Comparison of ENCODE assay signal across 8 mouse cellular contexts in the genomic region with DNA sequence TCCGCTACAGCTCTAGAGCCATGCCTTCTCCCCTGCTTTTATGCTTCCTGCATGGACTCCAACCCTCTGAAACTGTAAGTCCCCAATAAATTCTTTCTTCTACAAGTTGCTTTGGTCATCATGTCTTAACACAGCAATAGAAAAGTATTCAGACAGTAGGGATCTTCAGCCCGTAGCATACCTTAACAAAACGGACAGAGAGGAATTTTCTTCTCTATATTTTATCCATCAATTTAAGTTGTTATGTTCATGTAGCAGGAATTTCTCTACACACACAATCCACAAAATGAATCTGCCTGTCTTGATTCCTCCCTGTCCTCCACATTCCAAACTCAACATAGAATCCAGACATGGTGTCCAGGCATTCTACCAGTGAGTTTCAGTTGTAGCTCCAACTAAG. TPM values are rescaled to one million over a fixed set of nuclear protein-coding genes. Genes with fewer than 3 reads are reported as not detected.
A peak's percentile ranks its signal among the peaks of the same experiment; 100 is the strongest.
DNase-seq lines count a peak whose midpoint lies in the region; ATAC-seq and TF ChIP-seq lines count a peak whose summit lies in the region.

A gene (minus strand): TSS at position 101 of the 400 bp plus-strand sequence.

- H3K4me3 ChIP-seq in lung, adult 2 months (replicated peaks; ENCODE audit: extremely low read depth, low read depth, low read length): no peak within 1 kb of the TSS
- H3K4me3 ChIP-seq in forebrain, embryonic 10.5 days: peak within 1 kb of the TSS; percentile 56; the same call in 1 of the 2 replicates
- no peak within 1 kb of the TSS for H3K4me3 ChIP-seq in olfactory bulb, adult 2 months (ENCODE audit: insufficient read depth, low read depth, low read length)
- no peak within 1 kb of the TSS for H3K4me3 ChIP-seq in liver, embryonic 11.5 days (ENCODE audit: low read depth, low read length)

- no peak for DNase-seq in lung, adult 2 months
- no peak for DNase-seq in lung, postnatal 14 days
- no peak for DNase-seq in forebrain, embryonic 10.5 days (ENCODE audit: extremely low spot score, low spot score)
- no peak for DNase-seq in layer of hippocampus, postnatal 36 days
- no peak for DNase-seq in thymus, postnatal 10 days (ENCODE audit: low spot score in 2 of 2)
- no peak for DNase-seq in MN1 (ENCODE audit: low spot score)
- no peak for DNase-seq in liver, embryonic 11.5 days (ENCODE audit: low spot score)

- no peak within 1 kb of the TSS for H3K4me2 ChIP-seq in liver, embryonic 11.5 days

- no peak within 1 kb of the TSS for H3K9ac ChIP-seq in liver, embryonic 11.5 days (ENCODE audit: low read depth, low read length)

- WGBS in lung, adult 2 months: over 99% methylated on average over 3 of the region's 3 CpGs
- 94% methylated on average over 3 of the region's 3 CpGs for WGBS in forebrain, embryonic 10.5 days
- WGBS in olfactory bulb, adult 2 months: 95% methylated on average over 3 of the region's 3 CpGs
- 89% methylated on average over 3 of the region's 3 CpGs for WGBS in liver, embryonic 11.5 days

- no peaks in the 10 kb centered on the region; the same call in 1 of the 2 replicates for H3K9me3 ChIP-seq in forebrain, embryonic 10.5 days
- H3K9me3 ChIP-seq in liver, embryonic 11.5 days (ENCODE audit: control insufficient read depth, low read length): no peaks in the 10 kb centered on the region

- ATAC-seq in liver, embryonic 11.5 days (replicated peaks; ENCODE audit: low FRiP score): no peak

- 0 out of 2 replicates have a peak, but pooled peaks cover 2% of the 10 kb centered on the region for H3K4me1 ChIP-seq in lung, adult 2 months (ENCODE audit: control insufficient read depth, insufficient read depth, low read length)
- peaks cover 40% of the 10 kb centered on the region for H3K4me1 ChIP-seq in forebrain, embryonic 10.5 days
- peaks cover 14% of the 10 kb centered on the region for H3K4me1 ChIP-seq in olfactory bulb, adult 2 months (ENCODE audit: control insufficient read depth, insufficient read depth, low read length)
- H3K4me1 ChIP-seq in liver, embryonic 11.5 days (replicated peaks; ENCODE audit: control insufficient read depth, insufficient read depth, low read length): peaks cover 9% of the 10 kb centered on the region; the same call in 1 of the 2 replicates

- no peaks in the 10 kb centered on the region for H3K36me3 ChIP-seq in forebrain, embryonic 10.5 days (replicated peaks)
- no peaks in the 10 kb centered on the region for H3K36me3 ChIP-seq in liver, embryonic 11.5 days (ENCODE audit: control insufficient read depth, insufficient read depth, low read length)

- TF ChIP-seq POLR2A in lung, adult 2 months (IDR thresholded peaks at IDR 0.05; ENCODE audit: borderline replicate concordance, extremely low read depth, low read depth, low read length): no peak
- TF ChIP-seq POLR2A in olfactory bulb, adult 2 months (IDR thresholded peaks at IDR 0.05; ENCODE audit: insufficient read depth, low read depth, low read length): no peak

- peaks cover 63% of the 10 kb centered on the region for H3K27me3 ChIP-seq in forebrain, embryonic 10.5 days (ENCODE audit: poor library complexity, severe bottlenecking)
- H3K27me3 ChIP-seq in liver, embryonic 11.5 days (replicated peaks; ENCODE audit: control insufficient read depth, insufficient read depth, low read length): peaks cover 45% of the 10 kb centered on the region

- TF ChIP-seq CTCF in lung, adult 2 months (IDR thresholded peaks at IDR 0.05; ENCODE audit: insufficient read depth, low read length): no peak
- TF ChIP-seq CTCF in olfactory bulb, adult 2 months (IDR thresholded peaks at IDR 0.05; ENCODE audit: insufficient read depth, low read depth, low read length): no peak

- no peak within 1 kb of the TSS for H3K27ac ChIP-seq in forebrain, embryonic 10.5 days
- H3K27ac ChIP-seq in olfactory bulb, adult 2 months (ENCODE audit: insufficient read depth, low read depth, low read length): peak within 1 kb of the TSS; percentile 96
- no peak within 1 kb of the TSS for H3K27ac ChIP-seq in liver, embryonic 11.5 days (ENCODE audit: low read depth, low read length)

RNA-seq across cellular contexts. Expression of the gene that starts here (rescaled TPM):
- polyA plus RNA-seq in lung, adult 2 months (2012; rRNA removed): 26.3 and 29.8 TPM in 2 replicates
- polyA plus RNA-seq in forebrain, embryonic 10.5 days (2016; fragmentation: Nextera tagmentation; extraction: Ambion mirVana): 32.1 and 36.4 TPM in 2 replicates
- 100 to 1,000 TPM; 410 to 433 TPM for total RNA-seq in layer of hippocampus, postnatal 36 days (2021)
- polyA plus RNA-seq in olfactory bulb, adult 2 months (2012; ENCODE audit: insufficient read depth, insufficient read length, low replicate concordance, missing spikeins): 128 TPM in 1 of 2 replicates, not detected in the other
- 7.7 and 8.2 TPM in 2 replicates for polyA plus RNA-seq in liver, embryonic 11.5 days (2014; fragmentation: Nextera tagmentation; extraction: Ambion mirVana)
